Comparison of ENCODE assay signal across 8 mouse cellular contexts in the genomic region with DNA sequence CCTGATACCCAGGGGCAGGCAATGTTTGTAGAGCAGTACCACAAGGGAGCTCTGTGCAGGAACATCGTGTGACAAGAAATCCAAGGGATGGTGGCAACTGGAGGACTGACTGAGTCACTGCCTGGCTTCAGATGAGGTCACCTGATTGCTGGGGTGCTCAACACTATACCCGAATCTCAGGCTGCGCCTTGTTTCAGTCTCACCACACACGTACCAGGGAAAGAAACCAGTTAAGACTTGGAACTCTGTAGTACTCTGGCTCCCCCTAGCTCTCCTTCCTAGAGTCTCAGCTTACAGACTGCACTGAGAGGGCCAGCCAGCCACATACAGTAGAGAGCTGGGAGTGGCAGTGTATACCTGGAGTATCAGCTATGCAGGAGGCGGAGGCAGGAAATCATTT. TPM values are rescaled to one million over a fixed set of nuclear protein-coding genes. Genes with fewer than 3 reads are reported as not detected.
DNase-seq lines count a peak whose midpoint lies in the region; ATAC-seq and TF ChIP-seq lines count a peak whose summit lies in the region.

No protein-coding gene starts in this region.

- ATAC-seq in heart, embryonic 16.5 days (replicated peaks; ENCODE audit: extremely low read depth, insufficient read depth, low FRiP score), result 0 out of 2 replicates have a peak, but pooled peaks have one; percentile 34
- ATAC-seq in lung, embryonic 14.5 days (ENCODE audit: insufficient read depth), result peak; percentile 54; the same call in 1 of the 2 replicates

- TF ChIP-seq CTCF in lung, embryonic 14.5 days (IDR thresholded peaks at IDR 0.05; ENCODE audit: low read depth), result peak; percentile 68

- peaks cover 68% of the 10 kb centered on the region for H3K36me3 ChIP-seq in heart, embryonic 16.5 days (ENCODE audit: control insufficient read depth, insufficient read depth)
- H3K36me3 ChIP-seq in lung, embryonic 14.5 days (ENCODE audit: insufficient read depth), result peaks cover 91% of the 10 kb centered on the region

- H3K27me3 ChIP-seq in heart, embryonic 16.5 days (ENCODE audit: control insufficient read depth, insufficient read depth, low read length), result no peaks in the 10 kb centered on the region
- H3K27me3 ChIP-seq in lung, embryonic 14.5 days (ENCODE audit: insufficient read depth, low read length), result no peaks in the 10 kb centered on the region

- H3K9me3 ChIP-seq in heart, embryonic 16.5 days (replicated peaks; ENCODE audit: control insufficient read depth, low read length), result no peaks in the 10 kb centered on the region
- no peaks in the 10 kb centered on the region for H3K9me3 ChIP-seq in lung, embryonic 14.5 days (ENCODE audit: low read depth, low read length)

- DNase-seq in left cerebral cortex, adult 11 months (ENCODE audit: low spot score), result peak; percentile 58
- no peak for DNase-seq in left cerebral cortex, postnatal 4 days
- peak; percentile 91 for DNase-seq in brain, adult 2 months (ENCODE audit: low read depth, low spot score)
- DNase-seq in kidney, postnatal 36 days, result peak; percentile 62 to 66
- peak; percentile 76 for DNase-seq in lung, embryonic 14.5 days
- DNase-seq in right cerebral cortex, adult 18-20 months, result peak; percentile 78
- DNase-seq in gastrocnemius, postnatal 10 days, result no peak

- H3K4me1 ChIP-seq in heart, embryonic 16.5 days (ENCODE audit: control insufficient read depth, insufficient read depth, low read length), result no peaks in the 10 kb centered on the region
- no peaks in the 10 kb centered on the region for H3K4me1 ChIP-seq in lung, embryonic 14.5 days (ENCODE audit: insufficient read depth)

- no peak overlapping the region for H3K27ac ChIP-seq in heart, embryonic 16.5 days (ENCODE audit: low read length)
- no peak overlapping the region for H3K27ac ChIP-seq in lung, embryonic 14.5 days (ENCODE audit: low read depth)

- no peak overlapping the region for H3K4me3 ChIP-seq in heart, embryonic 16.5 days (ENCODE audit: low read length)
- no peak overlapping the region for H3K4me3 ChIP-seq in lung, embryonic 14.5 days (ENCODE audit: low read depth, low read length)

- WGBS in heart, embryonic 16.5 days, result 65% methylated on average over 5 of the region's 5 CpGs
- WGBS in lung, embryonic 14.5 days, result 69% methylated on average over 5 of the region's 5 CpGs

- H3K4me2 ChIP-seq in heart, embryonic 16.5 days (ENCODE audit: low read depth, low read length), result no peak overlapping the region
- H3K4me2 ChIP-seq in lung, embryonic 14.5 days, result no peak overlapping the region

- H3K9ac ChIP-seq in heart, embryonic 16.5 days (ENCODE audit: low read length), result no peak overlapping the region
- H3K9ac ChIP-seq in lung, embryonic 14.5 days, result no peak overlapping the region

- intact Hi-C loops in left cerebral cortex, postnatal 4 days (cut with DNase I), result no loop called here

RNA-seq across cellular contexts. Expression of a gene that starts 5.9 kb away (rescaled TPM):
- 10 to 100 TPM; 68.9 to 81.6 TPM for total RNA-seq in left cerebral cortex, postnatal 4 days (2021)
- polyA plus RNA-seq in heart, embryonic 16.5 days (2015; fragmentation: Nextera tagmentation; extraction: Ambion mirVana), result 89.3 and 99.8 TPM in 2 replicates
- polyA plus RNA-seq in lung, embryonic 14.5 days (2014; fragmentation: Nextera tagmentation; extraction: Ambion mirVana), result 128 and 138 TPM in 2 replicates
- total RNA-seq in gastrocnemius, postnatal 10 days (2021), result 10 to 100 TPM; 15.0 to 17.5 TPM

RNA-seq across cellular contexts. Expression of a gene that starts 17.0 kb away (rescaled TPM):
- 10 to 100 TPM; 23.8 to 25.2 TPM for total RNA-seq in left cerebral cortex, postnatal 4 days (2021)
- polyA plus RNA-seq in heart, embryonic 16.5 days (2015; fragmentation: Nextera tagmentation; extraction: Ambion mirVana), result 14.2 and 17.6 TPM in 2 replicates
- polyA plus RNA-seq in lung, embryonic 14.5 days (2014; fragmentation: Nextera tagmentation; extraction: Ambion mirVana), result 23.9 and 24.0 TPM in 2 replicates
- 10 to 100 TPM; 11.0 to 14.4 TPM for total RNA-seq in gastrocnemius, postnatal 10 days (2021)

RNA-seq across cellular contexts. Expression of a gene that starts 17.2 kb away (rescaled TPM):
- total RNA-seq in left cerebral cortex, postnatal 4 days (2021), result 1 to 10 TPM; 6.2 to 6.5 TPM
- polyA plus RNA-seq in heart, embryonic 16.5 days (2015; fragmentation: Nextera tagmentation; extraction: Ambion mirVana), result 2.2 and 2.5 TPM in 2 replicates
- 1.7 and 2.8 TPM in 2 replicates for polyA plus RNA-seq in lung, embryonic 14.5 days (2014; fragmentation: Nextera tagmentation; extraction: Ambion mirVana)
- 1 to 10 TPM; 1.4 to 1.5 TPM for total RNA-seq in gastrocnemius, postnatal 10 days (2021)

Comparison
In these comparisons a context has a peak if more than half of its experiments do, and no peak if none do; other contexts are left out.
1. DNase-seq: peak in left cerebral cortex, adult 11 months (single experiment), brain, adult 2 months (single experiment), kidney, postnatal 36 days (2 of 2), lung, embryonic 14.5 days (single experiment) and right cerebral cortex, adult 18-20 months (single experiment); none in left cerebral cortex, postnatal 4 days (single experiment) and gastrocnemius, postnatal 10 days (single experiment).